Mouse (Mus musculus) lung, postnatal 10 days (tissue): ENCODE data around the gene Cbx4.

Experiments
- DNase-seq: peaks from one replicate; pipeline ENCODE4 v3.0.0; 2021

The Cbx4 gene

DNA sequence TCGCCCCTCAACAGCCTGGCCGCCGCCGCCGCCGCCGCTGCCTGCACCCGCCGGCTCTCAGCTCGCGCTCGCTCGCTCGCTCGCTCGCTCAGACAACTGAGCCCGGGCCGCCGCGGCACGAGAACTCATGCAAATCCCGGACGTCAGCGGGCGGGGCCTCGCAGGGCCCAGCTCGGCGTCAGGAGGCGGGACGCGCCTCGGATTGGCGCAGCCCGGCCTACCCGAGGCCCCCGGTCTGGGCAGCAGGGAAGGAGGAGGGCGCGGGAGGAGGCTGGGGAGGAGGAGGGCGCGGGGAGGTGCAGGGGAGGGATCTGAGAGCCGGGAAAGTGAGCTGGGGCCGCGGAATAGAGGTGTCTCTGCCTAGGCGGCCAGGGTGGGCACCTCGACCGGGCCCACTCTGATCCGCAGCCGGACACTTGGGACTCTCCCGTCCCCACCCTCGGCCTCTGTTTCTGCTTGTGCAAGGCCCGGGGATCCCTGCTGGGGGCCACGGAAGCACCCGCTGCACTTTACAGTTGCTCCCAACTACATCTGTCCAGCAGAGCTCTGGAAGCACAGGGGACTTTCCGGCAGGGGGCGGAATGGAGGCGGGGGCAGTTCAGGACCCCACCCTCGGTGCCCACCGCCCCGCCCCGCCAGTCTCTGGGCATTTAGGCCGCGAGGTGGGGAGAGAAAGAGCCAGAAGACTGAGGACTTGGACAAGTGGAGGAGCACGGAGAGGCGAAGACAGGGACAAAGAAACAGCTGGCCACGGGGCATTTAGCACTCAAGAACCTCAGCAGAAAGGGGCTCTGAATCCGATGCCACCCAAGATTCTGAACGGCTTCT lies at the start of gene Cbx4:
Gene Cbx4, minus strand, starts transcription at position 78 of the 828 bp plus-strand sequence.
- peak; percentile 96 for DNase-seq

DNA sequence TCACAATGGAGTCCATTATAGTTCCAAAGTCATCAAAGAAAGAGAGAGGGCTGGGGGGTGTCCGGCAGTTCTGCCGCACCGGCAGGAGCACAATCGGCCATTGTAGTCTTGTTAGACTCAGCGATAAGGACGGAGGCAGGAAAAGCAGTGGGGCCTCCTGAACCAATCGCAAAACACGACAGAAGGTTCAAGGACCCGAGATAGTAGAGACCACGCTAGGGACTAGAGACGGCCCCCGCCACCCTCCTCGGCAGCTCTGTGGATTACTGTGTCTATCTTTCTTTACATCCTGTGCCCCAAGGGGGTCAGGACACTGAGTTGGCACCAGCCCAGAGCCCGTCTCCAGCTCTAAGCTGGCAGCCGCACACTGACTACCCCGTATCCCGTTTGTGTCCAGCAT lies 48.6 kb upstream of the Cbx4 start:
- DNase-seq = peak; percentile 42

DNA sequence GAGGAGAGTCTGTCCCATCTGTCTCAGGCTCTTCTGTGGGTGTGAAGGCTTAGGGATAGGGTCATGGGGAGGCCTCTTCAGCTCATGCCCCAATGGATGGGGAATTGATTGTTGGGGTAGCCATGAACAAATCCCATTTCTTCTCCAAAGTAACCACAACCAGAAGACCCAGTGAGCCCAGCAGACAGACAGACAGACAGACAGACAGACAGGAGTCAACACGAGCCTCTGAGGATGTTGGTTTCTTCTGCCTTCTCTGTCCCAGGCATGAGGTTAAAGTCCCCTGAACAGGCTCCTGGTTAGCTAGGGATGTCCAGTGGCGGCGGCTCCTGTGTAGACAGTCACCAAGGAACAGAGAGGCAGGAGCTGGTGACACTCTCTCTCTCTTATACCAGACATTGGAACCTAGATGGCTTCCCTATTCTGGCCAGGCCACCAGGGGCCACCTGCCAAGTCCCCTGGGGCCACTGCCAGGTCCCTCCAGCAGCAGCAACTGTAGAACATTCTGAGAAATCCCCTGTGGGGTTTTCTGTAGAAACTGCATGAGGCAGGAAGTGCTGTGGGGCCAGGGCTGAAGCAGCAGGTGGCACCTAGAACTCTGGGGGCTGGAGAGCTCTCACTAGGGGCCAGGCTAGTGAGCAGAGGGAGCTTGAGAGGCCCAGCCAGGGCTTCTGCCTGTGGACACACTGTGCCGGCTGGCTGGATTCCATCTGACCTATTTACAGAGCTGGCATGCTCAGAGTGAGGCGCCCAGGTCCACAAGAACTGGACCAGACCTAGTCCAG lies 47.6 kb upstream of the Cbx4 start:
- peak; percentile 50 for DNase-seq

DNA sequence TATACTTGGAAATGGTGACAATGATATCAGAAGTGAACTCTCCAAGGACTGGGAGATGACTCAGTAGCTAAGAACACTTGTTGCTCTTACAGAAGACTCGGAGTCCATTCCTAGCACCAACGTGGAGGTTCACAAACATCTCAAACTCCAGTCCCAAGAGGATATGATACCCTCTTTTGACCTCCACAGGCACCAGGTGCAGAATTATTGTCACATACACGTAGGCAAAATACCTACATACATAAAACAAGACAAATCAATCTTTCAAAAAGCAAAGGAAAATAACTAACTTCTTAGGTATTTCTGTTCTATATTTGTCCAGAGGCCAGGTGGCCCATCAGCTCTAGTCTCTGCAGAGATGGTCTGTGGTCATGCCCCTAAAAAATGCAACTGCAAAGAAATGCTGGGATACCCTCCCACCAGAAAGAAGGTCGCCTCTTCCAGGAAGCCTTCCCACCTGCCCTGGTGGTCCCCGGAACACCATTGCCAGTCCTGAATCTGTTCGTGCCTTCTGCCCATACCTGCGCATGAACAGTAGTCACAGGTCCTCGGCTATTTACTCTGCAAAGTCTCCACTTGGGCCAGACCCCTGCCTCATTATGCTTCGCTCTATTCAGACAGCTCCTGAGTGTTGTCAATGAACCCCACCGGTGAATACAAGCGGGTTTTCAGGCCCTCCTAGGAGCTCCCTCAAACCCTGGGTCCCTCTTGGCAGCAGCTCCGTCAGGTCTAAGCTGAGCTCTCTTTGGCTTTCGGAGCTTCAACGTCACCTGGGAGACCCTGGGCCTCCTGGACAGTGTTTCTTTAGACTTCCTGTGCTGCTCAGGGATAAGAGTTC lies 46.4 kb upstream of the Cbx4 start:
- no peak for DNase-seq

DNA sequence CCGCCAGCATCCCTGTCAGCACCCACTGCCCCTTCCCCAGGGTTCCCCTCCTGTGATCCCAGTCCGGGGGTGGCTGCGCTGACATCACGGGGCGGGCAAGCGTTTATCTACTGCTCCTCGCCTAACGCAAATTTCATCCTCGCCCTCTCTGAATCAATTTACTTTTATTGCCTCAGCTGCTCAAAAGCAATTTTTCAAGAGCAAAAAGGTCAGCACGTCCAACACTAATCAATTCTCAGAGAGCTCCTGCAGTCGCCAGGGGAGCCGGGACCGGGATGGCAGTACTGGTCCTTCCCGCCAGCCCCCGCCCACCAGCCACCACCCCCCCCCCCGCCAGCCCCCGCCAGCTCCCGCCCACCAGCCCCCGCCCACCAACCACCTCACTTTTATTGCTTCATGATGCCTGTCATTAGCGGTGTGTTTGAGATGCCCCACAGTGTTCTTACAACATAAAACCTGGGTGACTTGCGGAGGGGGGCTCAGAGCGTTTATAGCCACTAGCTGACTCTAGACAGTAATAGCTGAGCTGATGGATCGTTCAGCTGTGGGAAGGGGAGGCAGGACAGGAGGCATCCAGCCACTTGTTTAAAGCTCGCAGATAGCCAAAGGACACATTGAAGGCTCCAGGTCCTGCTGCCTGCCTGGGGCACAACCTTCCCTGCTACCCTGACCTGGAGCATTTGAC lies 44.2 kb upstream of the Cbx4 start:
- no peak for DNase-seq

DNA sequence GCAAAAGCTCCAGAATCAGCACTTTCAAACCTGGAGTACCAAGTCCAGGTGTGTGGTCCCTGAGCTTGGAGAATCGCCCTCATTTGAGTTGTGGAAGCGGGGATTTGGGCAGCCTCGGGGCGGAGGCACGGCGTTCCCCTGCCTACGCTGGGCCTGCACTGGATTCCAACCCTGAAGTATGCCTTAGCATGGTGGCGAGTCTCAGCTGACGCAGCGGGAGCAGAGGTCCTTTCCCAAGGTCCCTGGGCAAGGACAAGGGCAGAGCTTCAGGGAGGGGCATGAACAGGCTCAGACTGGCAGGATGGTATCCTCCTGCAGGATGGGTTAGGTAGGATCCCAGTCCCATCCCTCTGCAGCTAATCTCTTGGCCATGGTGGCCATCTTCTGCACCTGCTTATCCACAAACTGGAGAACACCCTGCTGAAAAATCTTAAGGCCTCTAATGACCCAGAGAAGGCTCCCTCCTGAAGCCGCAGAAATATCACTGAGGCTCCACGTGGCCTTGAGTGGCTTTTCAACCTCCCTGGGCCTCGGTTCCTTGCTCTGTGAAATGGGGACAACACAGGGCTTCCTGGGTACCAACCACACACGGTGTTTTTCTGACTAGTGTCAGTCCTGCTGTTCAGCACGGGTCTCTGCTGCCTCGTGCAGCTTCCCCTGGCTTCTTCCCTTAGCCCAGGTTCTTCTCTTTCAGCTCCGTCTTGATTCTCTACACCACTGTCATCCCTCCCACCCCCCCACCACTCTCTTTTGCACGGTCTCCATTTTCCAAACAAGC lies 43.4 kb upstream of the Cbx4 start:
- no peak for DNase-seq

DNA sequence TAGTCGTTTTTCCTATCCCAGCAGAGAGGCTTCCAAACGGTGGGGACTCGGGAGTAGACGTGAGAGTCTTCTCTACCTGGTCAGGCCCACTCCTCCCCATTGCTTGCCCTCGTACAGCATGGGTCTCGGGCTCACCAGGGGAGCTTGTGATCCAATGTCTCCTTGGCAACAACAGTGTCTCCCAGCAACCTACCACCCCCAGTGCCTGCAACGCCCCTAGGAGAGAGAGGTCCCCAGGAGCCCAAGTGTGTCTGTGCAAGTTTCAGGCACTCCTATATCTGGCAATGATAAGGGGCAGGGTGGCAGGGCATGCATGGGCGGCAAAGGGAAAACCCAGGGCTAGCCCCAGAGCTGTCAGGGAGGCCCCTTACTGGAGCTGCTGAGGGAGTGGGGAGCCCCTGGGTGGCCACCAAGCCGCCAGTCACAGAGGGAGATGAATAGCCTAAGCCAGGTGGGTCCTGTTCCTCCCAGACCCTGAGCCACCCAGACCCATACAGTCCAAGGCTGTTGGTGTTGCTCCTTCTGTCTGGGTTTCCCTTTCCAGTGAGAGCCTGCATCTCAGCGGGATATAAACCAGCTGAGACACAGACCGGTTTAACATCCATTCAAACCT lies 42.8 kb upstream of the Cbx4 start:
- DNase-seq = no peak

DNA sequence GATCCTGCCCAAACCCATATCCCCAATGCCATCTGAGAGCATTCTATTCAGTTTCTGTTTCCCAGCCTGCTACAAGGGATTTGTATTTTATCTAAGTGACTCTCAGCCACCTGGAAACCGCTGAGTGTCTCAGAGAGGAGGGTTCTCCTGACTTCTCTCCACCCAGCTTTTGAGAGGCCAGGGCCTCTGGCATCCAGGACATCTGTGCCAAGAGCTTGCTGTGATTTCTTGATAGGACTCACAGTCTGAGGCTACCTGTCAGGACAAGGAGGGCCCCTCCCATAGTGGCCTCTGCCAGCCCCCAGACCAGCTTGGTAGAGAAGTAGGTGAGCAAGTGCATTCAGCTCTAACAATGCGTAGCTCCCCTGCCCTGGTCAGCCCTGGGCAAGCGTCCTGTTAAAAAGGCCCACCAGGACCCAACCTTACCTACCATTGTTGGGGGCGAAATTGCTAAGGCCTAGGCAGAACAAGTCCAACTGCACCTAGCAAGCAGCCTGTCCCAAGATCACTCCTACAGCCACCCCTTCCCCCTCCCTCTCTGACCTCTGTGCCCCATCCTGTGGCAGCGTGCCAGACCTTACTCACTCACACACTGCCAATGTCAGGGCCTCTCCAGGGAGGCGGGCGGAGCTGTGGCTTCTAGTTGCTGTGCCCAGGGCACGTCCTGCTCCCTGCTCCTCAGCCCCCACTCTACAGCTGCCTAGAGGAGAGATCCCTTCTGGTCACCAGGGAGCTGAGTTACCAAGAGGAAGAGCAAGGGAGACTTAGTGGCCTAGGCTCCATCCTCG lies 41.9 kb upstream of the Cbx4 start:
- DNase-seq = peak; percentile 79

DNA sequence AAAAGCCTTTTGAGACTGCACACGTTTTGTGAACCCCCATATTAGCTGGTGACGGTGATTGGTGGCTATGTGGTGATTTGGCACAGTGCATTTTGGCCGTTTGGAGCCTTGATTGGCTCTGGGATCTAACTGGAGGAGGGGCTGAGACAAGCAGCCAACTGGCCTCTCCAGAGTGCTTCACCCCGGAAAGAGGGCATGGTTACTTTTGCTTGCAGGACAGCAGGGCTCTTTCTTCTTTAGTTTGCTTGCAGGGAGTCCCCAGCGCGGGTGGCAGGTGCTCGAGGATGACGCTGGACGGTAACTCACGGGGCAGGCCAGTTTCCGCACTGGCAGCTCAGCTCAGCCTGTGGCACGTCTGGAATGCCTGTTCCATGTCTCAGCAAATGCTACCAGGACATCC lies 41.1 kb upstream of the Cbx4 start:
- peak; percentile 38 for DNase-seq

DNA sequence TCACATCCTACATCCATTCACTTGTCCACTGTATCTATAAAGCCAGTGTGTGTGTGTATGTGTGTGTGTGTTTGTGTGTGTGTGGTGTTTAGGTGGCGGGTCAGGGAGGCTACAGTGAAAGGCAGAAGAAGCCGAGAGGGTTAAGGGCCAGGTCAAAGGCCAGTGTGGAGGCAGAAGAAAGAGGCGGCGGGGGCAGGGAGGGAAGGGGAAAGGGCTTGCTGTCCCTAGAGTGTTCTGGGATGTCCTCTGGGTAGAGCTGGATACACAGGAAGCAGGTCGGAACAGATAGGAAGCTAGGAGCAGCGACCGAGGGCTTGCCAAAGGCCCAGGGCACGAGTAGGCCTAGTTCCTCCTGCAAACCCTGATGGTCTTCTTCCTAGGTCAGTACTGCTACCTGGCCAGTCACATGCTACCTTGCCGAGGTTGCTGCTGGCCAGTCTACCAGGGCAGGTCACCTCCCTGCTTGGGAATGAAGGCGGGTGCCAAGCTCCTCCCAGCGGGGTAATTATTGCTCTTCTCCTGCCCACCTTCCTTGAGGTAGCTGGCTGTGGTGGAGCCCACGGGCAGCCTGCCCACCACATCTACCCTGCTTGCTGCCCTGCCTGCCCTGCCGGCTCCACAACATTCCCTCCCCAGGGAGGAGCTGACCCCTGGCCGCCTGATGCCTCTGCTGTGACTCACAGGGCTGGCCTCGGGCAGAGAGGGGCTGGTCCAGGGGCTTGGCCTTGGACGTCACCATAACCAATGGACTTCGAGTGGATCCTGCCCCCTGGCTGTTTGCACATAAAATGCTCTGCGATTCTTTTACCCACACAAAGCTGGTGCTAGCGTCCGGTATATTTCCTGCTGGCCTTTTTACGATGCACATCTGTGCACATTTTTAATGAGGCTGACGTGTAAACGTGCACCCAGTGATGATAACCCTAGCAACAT lies 40.2 kb upstream of the Cbx4 start:
- peak; percentile 97 for DNase-seq

DNA sequence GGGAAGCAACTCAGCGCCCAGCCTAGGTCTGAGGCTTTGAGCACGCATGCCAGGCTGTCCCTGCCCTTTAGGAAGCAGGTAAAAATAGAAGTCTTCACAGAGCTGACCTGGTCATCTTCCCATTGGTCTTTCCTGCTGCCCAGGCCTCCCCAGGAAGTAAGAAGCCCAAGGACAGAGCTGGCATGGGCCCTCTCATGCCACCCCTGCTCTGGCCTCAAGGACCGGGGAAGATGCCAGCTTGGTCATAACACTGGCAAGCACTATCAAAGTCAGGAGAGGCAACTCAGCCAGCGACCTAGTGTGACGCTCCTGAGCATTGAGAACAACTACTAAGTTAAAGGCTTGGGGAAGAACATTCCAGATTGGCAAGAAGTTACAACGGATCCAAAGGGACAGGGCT lies 38.5 kb upstream of the Cbx4 start:
- DNase-seq = no peak

DNA sequence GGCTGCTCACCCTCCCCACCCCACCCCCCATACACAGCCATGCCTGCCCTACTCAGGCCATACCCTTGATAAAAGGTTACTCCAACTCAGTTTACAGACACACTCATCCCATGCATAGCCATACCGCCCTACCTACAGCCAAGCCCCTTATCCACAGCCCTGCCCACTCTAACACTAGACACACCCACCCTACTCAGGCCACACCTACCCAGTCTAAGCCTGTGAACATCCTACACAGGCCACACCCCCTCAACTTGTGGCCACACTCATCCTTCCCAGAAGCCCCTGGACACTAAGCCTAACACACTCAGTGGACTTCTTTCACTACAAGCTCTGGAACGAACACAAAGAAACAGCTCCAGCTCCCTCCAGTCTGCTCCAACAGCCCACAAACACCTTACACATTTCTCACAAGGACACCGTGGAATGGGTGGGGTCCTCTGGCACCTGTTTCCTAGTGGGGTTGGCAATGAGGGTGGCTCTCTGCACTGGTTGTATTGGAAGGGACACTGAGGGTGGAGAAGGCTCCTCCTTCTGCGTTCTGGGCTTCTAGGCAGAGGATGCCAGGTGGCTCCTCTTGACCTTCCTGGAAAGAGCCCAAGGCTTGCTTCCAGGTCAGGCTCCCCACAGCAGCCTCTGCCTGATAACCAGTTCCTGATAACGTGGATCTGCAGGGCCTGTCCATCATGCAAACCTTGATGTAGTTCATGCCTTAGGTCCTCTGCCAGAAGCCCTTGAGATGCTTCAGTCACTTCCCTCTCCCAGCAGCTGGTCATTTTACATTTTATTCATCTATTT lies 37.7 kb upstream of the Cbx4 start:
- peak; percentile 46 for DNase-seq

DNA sequence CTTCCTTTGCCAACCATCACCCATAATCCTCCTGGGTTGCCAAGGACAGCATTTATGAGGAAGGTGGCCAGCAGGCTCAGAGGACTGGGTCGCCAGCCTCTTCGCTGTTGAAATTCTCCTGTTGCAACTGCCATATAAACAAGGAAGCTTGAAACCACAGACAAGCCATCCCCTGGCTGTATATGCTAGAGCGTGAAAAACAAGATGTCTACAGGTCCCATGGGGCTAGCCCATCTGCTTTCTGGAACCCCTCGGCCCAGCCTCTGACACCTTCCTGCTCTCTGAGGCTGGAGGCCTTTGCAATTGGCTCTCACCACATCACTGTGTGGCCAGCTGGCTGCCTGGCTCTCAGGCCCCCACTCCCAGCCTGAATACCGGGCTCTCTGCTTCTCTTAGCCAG lies 36.4 kb upstream of the Cbx4 start:
- DNase-seq = no peak

DNA sequence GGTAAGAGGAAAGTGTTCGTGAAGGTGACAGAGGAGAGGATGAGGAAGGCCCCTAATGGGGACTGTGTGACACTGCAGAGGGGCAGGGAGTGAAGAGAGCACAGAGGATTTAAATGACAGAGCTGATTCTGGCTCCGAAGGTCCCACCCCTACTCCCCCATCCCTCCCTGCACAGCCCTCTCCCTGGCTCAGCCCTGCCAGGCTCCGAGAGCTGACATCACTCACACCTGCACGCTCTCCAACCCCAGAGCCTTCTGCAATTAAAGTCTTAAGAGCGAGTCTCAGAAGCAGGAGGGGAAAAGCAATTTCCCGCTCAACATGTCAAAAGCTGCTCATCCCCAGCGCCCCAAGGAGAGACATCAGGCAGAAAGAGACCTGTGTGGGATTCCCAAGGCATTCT lies 32.9 kb upstream of the Cbx4 start:
- no peak for DNase-seq

DNA sequence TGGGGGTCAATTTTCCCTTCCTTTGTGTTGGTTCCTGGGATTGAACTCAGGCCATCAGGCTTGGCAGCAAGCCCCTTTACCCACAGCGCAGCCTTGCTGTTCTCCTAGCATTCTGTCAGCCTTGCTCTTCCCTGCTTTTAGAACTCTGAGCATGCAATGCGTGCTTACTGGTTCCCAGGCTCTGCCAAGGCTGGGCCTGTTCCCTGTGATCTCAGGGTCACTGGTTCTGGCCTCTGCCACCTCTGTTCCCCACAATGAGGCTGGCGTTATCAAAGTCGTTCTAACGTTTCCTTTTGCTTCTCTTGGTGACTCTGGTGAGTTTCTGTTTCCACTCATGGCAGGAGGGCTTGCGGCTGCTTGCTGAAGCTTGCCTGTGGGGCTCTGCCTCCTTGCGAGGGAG lies 31.9 kb upstream of the Cbx4 start:
- no peak for DNase-seq

DNA sequence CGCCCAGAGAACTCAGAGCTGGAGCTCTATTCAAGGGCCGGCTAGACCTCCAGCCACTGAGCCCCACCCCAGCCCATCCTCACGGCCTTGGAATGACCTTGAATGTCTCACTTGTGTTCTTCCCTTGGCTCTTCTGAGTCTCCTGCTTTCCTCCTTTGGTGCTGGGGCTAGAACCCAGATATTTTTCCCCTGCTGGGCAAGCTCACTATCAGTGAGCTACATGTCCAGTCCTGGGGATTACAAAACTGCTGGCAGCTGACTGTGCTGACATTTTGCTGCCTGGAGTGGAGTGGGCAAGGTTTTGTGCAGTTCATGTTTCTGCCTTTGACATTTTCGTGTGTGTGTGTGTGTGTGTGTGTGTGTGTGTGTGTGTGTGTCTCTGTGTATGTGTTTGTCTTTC lies 31.0 kb upstream of the Cbx4 start:
- no peak for DNase-seq

DNA sequence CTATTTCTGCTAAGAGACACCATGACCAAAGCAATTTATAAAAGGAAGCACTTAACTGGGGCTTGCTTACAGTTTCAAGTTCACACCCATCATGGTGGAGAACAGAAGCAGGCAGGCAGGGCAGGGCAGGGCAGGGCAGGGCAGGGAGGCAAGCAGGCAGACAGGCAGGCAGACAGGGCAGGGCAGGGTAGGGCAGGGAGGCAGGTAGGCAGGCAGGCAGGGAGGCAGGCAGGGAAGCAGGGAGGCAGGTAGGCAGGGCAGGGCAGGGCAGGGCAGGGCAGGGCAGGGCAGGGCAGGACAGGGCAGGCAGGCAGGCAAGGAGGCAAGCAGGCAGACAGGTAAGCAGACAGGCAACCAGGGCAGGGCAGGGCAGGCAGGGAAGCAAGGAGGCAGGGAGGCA lies 26.7 kb upstream of the Cbx4 start:
- DNase-seq = no peak

DNA sequence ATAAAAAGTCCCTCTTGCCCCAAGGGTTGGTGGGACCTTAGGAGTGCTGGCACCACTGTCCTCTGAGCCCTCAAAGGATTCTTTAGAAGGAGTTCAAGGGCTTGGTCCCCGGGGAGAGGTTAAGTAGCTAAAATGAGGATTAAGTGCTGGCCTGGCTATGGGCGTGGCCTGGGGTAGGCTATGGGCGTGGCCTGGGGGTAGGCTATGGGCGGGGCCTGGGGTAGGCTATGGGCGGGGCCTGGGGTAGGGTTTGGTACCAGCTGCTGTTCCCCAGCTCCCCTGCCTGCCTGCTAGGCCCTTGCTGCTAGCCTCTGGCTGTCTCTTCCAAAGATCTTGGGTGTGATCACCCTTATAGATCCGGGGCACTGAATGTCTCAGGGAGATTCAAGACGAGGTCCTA lies 25.3 kb upstream of the Cbx4 start:
- DNase-seq = no peak
